Mouse (Mus musculus) midbrain, embryonic 15.5 days (tissue): ENCODE results near the gene Apool. TPM values are rescaled to one million over a fixed set of nuclear protein-coding genes. Genes with fewer than 3 reads are reported as not detected.
"Not testable (repeated sequence)": the region's sequence is repeated elsewhere in the genome, so short reads cannot be mapped to it uniquely, and the experiment has no call there.

Source experiments
- ATAC-seq: fragments of 200-750 bp; cut with Nextera tagmentation; replicated peaks from 2 replicates; pipeline ENCODE4 v1.8.0; 2017; ENCODE audit warnings: moderate TSS enrichment
- H3K27ac ChIP-seq: fragments of 300-500 bp; sonication (generic); 2 replicates; pipeline ENCODE4 v1.5.1; 2015; ENCODE audit warnings: mild to moderate bottlenecking, inconsistent platforms
- H3K27me3 ChIP-seq: fragments of 300-500 bp; sonication (generic); replicated peaks from 2 replicates; pipeline ENCODE4 v1.6.1; 2015; ENCODE audit warnings: inconsistent platforms
- H3K36me3 ChIP-seq: fragments of 300-500 bp; sonication (generic); replicated peaks from 2 replicates; pipeline ENCODE4 v1.6.1; 2015; ENCODE audit warnings: inconsistent platforms
- H3K4me1 ChIP-seq: fragments of 300-500 bp; sonication (generic); 2 replicates; pipeline ENCODE4 v1.6.1; 2015; ENCODE audit warnings: inconsistent platforms
- H3K4me2 ChIP-seq: fragments of 300-500 bp; sonication (generic); 2 replicates; pipeline ENCODE4 v1.6.1; 2015; ENCODE audit warnings: inconsistent platforms, mild to moderate bottlenecking, moderate library complexity
- H3K4me3 ChIP-seq: fragments of 300-500 bp; sonication (generic); 2 replicates; pipeline ENCODE4 v1.5.1; 2015; ENCODE audit warnings: mild to moderate bottlenecking, inconsistent platforms
- H3K9ac ChIP-seq: fragments of 300-500 bp; sonication (generic); 2 replicates; pipeline ENCODE4 v1.6.1; 2015; ENCODE audit warnings: mild to moderate bottlenecking, inconsistent platforms
- H3K9me3 ChIP-seq: fragments of 300-500 bp; sonication (generic); 2 replicates; pipeline ENCODE4 v1.6.1; 2016; ENCODE audit warnings: inconsistent platforms
- WGBS: fragments of 180-500 bp; shearing (Covaris S2); methylation state at CpG from one replicate; pipeline ENCODE4 v1.1.7; 2015; ENCODE audit warnings: mixed read lengths; 5-methylcytosine and 5-hydroxymethylcytosine counted together
- polyA plus RNA-seq: library from polyadenylated mRNA; unstranded; fragments of >200 nt; fragmentation: Nextera tagmentation; extraction: Ambion mirVana; gene quantifications from 2 replicates; pipeline ENCODE4 v1.2.1, GENCODE M21; 2015

Gene Apool
- 15.1 and 18.5 TPM in 2 replicates for polyA plus RNA-seq

GRCm38 (mm10) chrX:112310804-112311530 lies at the start of gene Apool:
TSS of gene Apool (plus strand) at chrX:112311334.
- H3K4me3 ChIP-seq: peak within 1 kb of the TSS; percentile 55
- ATAC-seq: peak; percentile 98
- no peaks in the 10 kb centered on the region for H3K27me3 ChIP-seq
- H3K27ac ChIP-seq: no peak within 1 kb of the TSS
- peak within 1 kb of the TSS; percentile 32 for H3K9ac ChIP-seq
- H3K36me3 ChIP-seq: no peaks in the 10 kb centered on the region
- H3K4me2 ChIP-seq: peak within 1 kb of the TSS; percentile 50
- no peaks in the 10 kb centered on the region for H3K4me1 ChIP-seq
- 23% methylated on average over 18 of the region's 18 CpGs for WGBS
- no peaks in the 10 kb centered on the region for H3K9me3 ChIP-seq

GRCm38 (mm10) chrX:112273550-112273949 lies 37.6 kb upstream of the Apool start:
- WGBS: 91% methylated on average over 1 of the region's 1 CpGs
- ATAC-seq: no peak
- no peak overlapping the region for H3K9ac ChIP-seq
- H3K27me3 ChIP-seq: no peaks in the 10 kb centered on the region
- no peak overlapping the region for H3K4me2 ChIP-seq
- H3K4me1 ChIP-seq: no peaks in the 10 kb centered on the region
- no peaks in the 10 kb centered on the region for H3K9me3 ChIP-seq
- H3K36me3 ChIP-seq: no peaks in the 10 kb centered on the region
- no peak overlapping the region for H3K27ac ChIP-seq
- no peak overlapping the region for H3K4me3 ChIP-seq

GRCm38 (mm10) chrX:112311531-112311887 lies 375 bp downstream of the Apool start:
- peak; percentile 81 for ATAC-seq
- H3K9me3 ChIP-seq: no peaks in the 10 kb centered on the region
- no peak overlapping the region for H3K27ac ChIP-seq
- H3K4me3 ChIP-seq: peak overlapping the region; percentile 55
- H3K4me2 ChIP-seq: peak overlapping the region; percentile 50
- no peaks in the 10 kb centered on the region for H3K27me3 ChIP-seq
- H3K4me1 ChIP-seq: no peaks in the 10 kb centered on the region
- H3K36me3 ChIP-seq: no peaks in the 10 kb centered on the region
- WGBS: 13% methylated on average over 12 of the region's 12 CpGs
- peak overlapping the region; percentile 32 for H3K9ac ChIP-seq

GRCm38 (mm10) chrX:112312094-112312493 lies 960 bp downstream of the Apool start:
- ATAC-seq: no peak
- no peaks in the 10 kb centered on the region for H3K9me3 ChIP-seq
- H3K4me1 ChIP-seq: no peaks in the 10 kb centered on the region
- no peaks in the 10 kb centered on the region for H3K27me3 ChIP-seq
- WGBS: 42% methylated on average over 1 of the region's 1 CpGs
- H3K4me2 ChIP-seq: peak overlapping the region; percentile 50
- peak overlapping the region; percentile 55 for H3K4me3 ChIP-seq
- no peak overlapping the region for H3K9ac ChIP-seq
- H3K36me3 ChIP-seq: no peaks in the 10 kb centered on the region
- H3K27ac ChIP-seq: no peak overlapping the region

- no peak for ATAC-seq
Measured at GRCm38 (mm10) chrX:112320273-112320672, 9.1 kb downstream of the Apool start.

GRCm38 (mm10) chrX:112339486-112339885 lies 28.4 kb downstream of the Apool start:
- H3K27ac ChIP-seq: no peak overlapping the region
- no peaks in the 10 kb centered on the region for H3K9me3 ChIP-seq
- H3K4me2 ChIP-seq: no peak overlapping the region
- no peak for ATAC-seq
- H3K4me3 ChIP-seq: no peak overlapping the region
- H3K36me3 ChIP-seq: no peaks in the 10 kb centered on the region
- no peaks in the 10 kb centered on the region for H3K4me1 ChIP-seq
- no peaks in the 10 kb centered on the region for H3K27me3 ChIP-seq
- H3K9ac ChIP-seq: no peak overlapping the region
- WGBS: 70% methylated on average over 3 of the region's 3 CpGs

More at GRCm38 (mm10) chrX:112320273-112320672, 9.1 kb downstream of the Apool start:
- no peaks in the 10 kb centered on the region for H3K36me3 ChIP-seq
- H3K9ac ChIP-seq: no peak overlapping the region
- no peaks in the 10 kb centered on the region for H3K4me1 ChIP-seq
- no peak overlapping the region for H3K27ac ChIP-seq
- no peak overlapping the region for H3K4me3 ChIP-seq
- H3K4me2 ChIP-seq: no peak overlapping the region
- no peaks in the 10 kb centered on the region for H3K9me3 ChIP-seq
- H3K27me3 ChIP-seq: no peaks in the 10 kb centered on the region

GRCm38 (mm10) chrX:112347467-112348394 lies 36.6 kb downstream of the Apool start:
- WGBS: 62% methylated on average over 4 of the region's 4 CpGs
- peak; percentile 72 for ATAC-seq
- no peaks in the 10 kb centered on the region for H3K9me3 ChIP-seq

GRCm38 (mm10) chrX:112348395-112348791 lies 37.3 kb downstream of the Apool start:
- Histone ChIP-seq H3K27ac (no peak overlapping the region), H3K9me3 (no peaks in the 10 kb centered on the region), H3K27me3 (no peaks in the 10 kb centered on the region), H3K36me3 (no peaks in the 10 kb centered on the region), H3K4me1 (no peaks in the 10 kb centered on the region), H3K4me2 (no peak overlapping the region), H3K9ac (no peak overlapping the region), H3K4me3 (no peak overlapping the region)
- no peak for ATAC-seq
- whole genome bisulfite sequencing: 32% methylated on average over 3 of the region's 3 CpGs

More at GRCm38 (mm10) chrX:112347467-112348394, 36.6 kb downstream of the Apool start:
- Histone ChIP-seq H3K27ac (no peak overlapping the region), H3K36me3 (no peaks in the 10 kb centered on the region), H3K4me3 (no peak overlapping the region), H3K27me3 (no peaks in the 10 kb centered on the region), H3K9ac (no peak overlapping the region), H3K4me2 (no peak overlapping the region), H3K4me1 (no peaks in the 10 kb centered on the region)

- H3K4me1 ChIP-seq: no peaks in the 10 kb centered on the region
- no peaks in the 10 kb centered on the region for H3K27me3 ChIP-seq
- H3K4me3 ChIP-seq: no peak overlapping the region
- no peaks in the 10 kb centered on the region for H3K36me3 ChIP-seq
- H3K9me3 ChIP-seq: peaks cover 6% of the 10 kb centered on the region
- no peak overlapping the region for H3K4me2 ChIP-seq
- ATAC-seq: no peak
- 46% methylated on average over 4 of the region's 4 CpGs for WGBS
- H3K9ac ChIP-seq: no peak overlapping the region
- no peak overlapping the region for H3K27ac ChIP-seq
Measured at GRCm38 (mm10) chrX:112368426-112368825, 57.3 kb downstream of the Apool start.

- not testable (repeated sequence) for H3K27me3 ChIP-seq, H3K4me1 ChIP-seq, H3K9ac ChIP-seq, H3K36me3 ChIP-seq, H3K27ac ChIP-seq, H3K4me2 ChIP-seq, H3K4me3 ChIP-seq, H3K9me3 ChIP-seq
- ATAC-seq: peak; percentile 99
- WGBS: 84% methylated on average over 5 of the region's 5 CpGs
Measured at GRCm38 (mm10) chrX:112370577-112371410, 59.7 kb downstream of the Apool start.

- H3K4me2 ChIP-seq: no peak within 1 kb of the TSS
- 88% methylated on average over 3 of the region's 3 CpGs for WGBS
Measured at GRCm38 (mm10) chrX:112406679-112407078, 95.5 kb downstream of the Apool start, which contains the start of gene Satl1. TSS of gene Satl1 (minus strand) at chrX:112406779.

GRCm38 (mm10) chrX:112412309-112412708 lies 101.2 kb downstream of the Apool start:
- Histone ChIP-seq H3K4me1 (no peaks in the 10 kb centered on the region), H3K27me3 (no peaks in the 10 kb centered on the region), H3K4me2 (no peak overlapping the region), H3K9me3 (no peaks in the 10 kb centered on the region), H3K36me3 (no peaks in the 10 kb centered on the region), H3K27ac (no peak overlapping the region), H3K4me3 (no peak overlapping the region), H3K9ac (no peak overlapping the region)
- ATAC-seq: no peak
- WGBS: 75% methylated on average over 2 of the region's 2 CpGs

More at GRCm38 (mm10) chrX:112406679-112407078, 95.5 kb downstream of the Apool start, which contains the start of gene Satl1:
- Histone ChIP-seq H3K4me3 (no peak within 1 kb of the TSS), H3K9me3 (no peaks in the 10 kb centered on the region), H3K27me3 (no peaks in the 10 kb centered on the region), H3K4me1 (no peaks in the 10 kb centered on the region), H3K36me3 (no peaks in the 10 kb centered on the region), H3K9ac (no peak within 1 kb of the TSS), H3K27ac (no peak within 1 kb of the TSS)
- ATAC-seq: no peak
